Mouse (Mus musculus): ENCODE measurements around the gene Zfp78. TPM values are rescaled to one million over a fixed set of nuclear protein-coding genes. Genes with fewer than 3 reads are reported as not detected.

Zfp78 gene
- total RNA-seq, 4 experiments from 2014 or later, result 2.7 to 4.7 (median 3.5) TPM

DNA sequence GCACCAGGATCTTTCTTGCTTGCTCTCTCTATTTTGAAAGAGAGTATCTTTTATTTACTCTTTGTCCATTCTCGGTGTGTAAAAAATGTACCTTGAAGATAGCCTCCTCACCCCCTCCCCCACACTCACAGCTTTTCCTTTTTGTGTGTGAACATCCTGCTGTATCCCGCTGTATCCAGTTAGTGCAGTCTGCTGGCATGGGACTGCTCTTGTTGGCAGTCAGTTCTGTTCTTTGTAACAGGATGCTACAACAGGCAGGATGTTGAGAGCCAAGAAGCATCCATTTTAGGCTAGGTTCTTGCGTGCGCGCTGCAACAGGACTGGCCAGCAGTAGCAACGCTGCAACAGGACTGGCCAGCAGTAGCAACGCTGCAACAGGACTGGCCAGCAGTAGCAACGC lies 23.9 kb downstream of the Zfp78 start:
- DNase-seq (ENCODE audit: low spot score in 2 of 2), result peak in 1 of 2 experiments; percentile 13

DNA sequence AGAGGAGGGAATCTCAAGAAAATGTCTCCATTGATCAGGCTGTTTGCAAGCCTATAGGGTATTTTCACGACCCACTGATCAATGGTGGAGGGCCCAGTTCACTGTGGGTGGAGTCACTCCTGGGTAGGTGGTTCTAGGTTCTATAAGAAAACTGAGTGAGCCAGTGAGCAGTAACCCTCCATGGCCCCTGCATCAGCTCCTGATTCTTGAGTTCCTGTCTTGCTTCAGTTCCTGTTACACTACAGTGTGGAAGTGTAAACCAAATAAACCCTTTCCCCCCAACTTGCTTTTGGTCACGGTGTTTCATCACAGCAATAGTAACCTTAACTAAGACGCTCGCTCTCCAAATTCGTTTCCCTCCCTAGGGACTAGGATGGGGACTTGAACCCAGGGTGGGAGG lies 25.9 kb downstream of the Zfp78 start:
- DNase-seq (ENCODE audit: low spot score in 2 of 2), result no peak

DNA sequence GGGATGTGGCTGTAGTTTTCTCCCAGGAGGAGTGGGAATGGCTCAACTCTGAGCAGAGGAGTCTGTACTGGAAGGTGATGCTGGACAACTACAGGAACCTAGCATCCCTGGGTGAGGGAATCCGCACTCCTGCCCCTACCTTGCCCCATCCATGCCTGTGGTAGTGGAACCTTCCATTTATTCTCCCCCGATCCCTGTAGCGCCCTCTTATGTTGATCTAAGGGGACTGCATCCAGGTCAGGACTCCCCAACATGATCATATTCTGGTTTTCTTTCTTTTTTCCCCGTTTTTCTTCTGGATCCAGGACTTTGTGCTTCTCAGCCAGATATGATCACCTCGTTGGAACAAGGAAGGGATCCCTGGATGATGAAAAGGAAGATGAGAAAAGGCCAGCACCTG lies 26.4 kb downstream of the Zfp78 start:
- DNase-seq (ENCODE audit: low spot score in 2 of 2), result no peak

DNA sequence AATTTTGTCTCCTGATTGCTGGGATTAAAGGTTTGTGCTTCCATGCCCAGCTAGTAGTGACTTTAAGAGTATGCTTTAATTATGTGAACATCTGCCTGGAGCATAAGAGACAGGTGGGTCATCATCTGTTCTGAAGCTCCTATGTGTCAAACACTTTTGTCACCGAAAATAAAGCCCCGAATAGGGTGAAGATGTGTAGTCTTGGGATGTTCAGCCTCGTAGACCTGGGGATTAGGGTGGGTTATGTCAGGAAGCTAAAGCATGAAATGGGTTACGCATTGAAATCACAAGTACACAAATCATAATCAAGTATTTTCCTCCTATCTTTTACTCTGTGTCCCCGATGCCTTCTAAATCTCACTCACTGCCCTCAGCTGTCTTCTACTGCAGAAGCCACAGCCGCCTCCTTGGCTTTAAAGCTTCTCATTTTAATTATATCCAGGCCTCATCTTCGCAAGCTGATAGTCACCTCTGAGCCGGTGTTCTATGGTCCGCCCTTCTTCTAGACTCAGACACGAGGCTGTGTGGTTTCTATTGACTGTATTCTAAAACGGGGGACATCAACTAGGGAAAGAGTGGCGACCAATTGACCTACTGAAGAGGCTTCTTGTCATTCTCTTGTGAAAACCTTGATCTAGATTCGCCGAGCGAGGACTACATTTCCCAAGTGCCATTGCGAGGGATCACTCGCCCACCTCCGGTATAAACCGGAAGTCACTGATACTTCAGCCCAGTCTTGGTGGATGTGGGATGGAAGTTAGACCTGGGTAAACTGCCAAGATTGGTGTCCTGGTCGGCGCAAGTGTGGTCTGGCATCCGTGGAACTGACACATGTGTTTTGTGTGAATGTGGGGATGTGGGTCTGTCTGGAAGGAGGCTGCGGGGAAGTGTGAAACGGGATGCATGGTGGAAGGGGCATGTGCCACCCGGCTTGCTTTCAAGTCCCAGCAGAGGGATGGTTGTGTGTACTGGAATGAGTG lies 35.2 kb downstream of the Zfp78 start, which contains the start of gene Smim17:
TSS of gene Smim17 (plus strand) at position 720 of the 980 bp plus-strand sequence.
- peak in 1 of 2 experiments; percentile 11 for DNase-seq (ENCODE audit: low spot score in 2 of 2)

DNA sequence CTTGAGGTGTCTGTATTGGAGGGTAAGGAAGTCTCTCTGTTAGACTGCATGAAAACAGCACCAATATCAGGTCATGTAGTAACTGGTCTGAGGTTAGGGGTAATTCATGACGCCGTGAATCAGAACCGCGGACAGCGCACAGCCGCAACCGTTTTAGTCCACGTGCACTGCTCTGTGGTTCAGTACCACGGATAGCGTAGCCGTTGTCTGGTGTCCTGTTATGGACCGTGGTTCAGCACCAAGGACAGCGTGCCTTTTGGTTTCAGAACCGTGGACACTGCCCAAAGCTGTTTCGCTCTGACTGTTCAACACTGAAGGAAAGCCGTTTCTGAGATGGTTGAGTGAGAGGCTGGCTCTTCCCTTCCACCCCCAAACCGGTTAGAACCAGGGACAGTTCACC lies 47.0 kb downstream of the Zfp78 start, which contains the start of gene Gm20715:
TSS of gene Gm20715 (plus strand) at position 235 of the 400 bp plus-strand sequence.
- peak; percentile 83 to 87 for DNase-seq (ENCODE audit: low spot score in 2 of 2)

DNA sequence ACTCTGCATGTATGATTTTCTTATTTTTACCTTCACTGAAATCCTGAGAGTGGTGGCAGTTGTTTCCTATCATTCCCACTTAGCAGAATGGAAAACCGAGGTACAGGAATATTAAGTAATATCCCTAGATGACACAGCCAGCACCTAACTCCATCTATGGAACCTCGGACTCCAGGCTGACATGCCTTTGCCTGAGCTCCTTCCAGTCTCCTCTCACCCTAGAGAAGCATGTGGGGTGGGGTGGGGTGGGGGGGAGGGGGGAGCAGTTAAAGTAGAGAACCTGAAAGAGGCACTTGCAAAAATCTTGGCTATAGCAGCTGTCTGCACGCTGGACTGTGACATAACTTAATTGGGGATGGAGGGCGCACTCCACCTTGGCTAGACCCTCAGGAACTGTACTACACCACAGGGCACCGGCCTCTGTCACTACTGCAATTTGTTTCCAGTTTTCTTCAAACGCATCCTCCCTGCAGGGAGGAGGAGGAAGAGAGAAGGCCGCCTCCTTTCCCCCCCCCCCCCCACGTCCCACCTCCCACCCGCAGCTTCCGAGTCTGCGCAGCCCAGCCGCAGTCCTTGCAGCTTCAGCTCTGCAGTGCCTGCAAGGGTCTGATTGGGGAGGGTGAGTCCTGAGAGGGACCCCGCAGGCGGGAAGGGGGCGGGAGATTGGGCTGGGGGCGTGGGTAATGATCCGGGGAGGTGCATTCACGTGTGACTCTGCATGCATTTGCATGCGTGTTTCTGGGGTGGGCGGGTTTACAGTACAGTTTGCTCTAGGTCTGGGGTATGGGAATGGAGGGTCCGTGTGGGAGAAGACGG lies 51.8 kb downstream of the Zfp78 start:
- DNase-seq (ENCODE audit: low spot score in 2 of 2), result no peak

DNA sequence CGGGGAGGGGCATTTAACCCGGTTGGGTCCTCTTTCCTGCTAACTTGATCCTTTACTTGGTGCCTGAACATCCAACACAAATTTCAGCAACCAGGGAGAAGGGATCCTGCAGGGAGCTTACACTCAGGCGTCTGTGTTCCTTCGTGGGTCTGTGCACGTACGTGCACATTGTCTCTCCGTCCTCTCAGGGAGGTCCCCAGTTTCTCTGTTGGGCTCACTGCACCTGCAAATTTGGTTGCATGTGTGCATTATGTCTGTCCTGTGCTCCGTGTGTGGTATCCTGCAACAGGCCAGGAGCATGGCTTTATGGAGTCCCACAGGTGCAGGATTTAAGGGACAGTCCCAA lies 52.3 kb downstream of the Zfp78 start:
- DNase-seq (ENCODE audit: low spot score in 2 of 2), result no peak

DNA sequence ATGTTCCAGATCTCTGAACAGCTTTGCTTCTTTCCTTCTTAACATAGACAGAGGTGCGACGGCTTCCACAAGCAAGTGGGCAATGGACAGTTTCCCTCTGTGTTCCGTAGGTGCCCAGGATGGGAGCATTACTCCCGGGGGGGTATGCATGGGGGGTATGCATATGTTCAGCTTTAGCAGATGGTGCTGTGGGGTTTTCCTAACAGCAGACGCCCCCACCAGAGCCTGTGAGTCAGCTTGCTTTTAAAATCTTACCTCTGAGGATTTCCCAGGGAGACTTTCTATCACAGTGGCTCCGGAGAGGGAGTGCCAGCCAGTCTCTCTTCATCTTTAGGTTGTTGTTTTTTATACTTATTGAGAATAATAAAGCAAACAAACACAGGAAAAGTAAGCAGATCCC lies 56.8 kb downstream of the Zfp78 start:
- DNase-seq (ENCODE audit: low spot score in 2 of 2), result no peak

DNA sequence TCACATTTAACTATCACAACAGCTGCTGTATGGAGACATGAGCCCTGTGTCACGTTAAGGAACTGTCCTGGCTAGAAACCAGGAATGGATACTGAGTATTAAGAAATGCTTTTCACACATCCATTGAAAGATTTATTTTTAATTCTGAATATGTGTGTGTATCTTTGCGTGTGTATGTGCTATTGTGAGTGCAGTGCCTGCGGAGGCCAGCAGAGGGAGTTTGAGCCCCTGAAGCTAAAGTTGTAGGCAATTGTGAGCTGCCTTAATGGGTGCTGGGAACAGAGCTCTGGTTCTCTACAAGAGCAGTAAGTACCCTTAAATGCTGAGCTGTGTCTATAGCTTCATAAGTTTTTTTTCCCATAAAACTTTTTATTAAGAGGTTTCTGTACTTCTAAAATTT lies 66.3 kb downstream of the Zfp78 start:
- DNase-seq (ENCODE audit: low spot score in 2 of 2), result no peak

DNA sequence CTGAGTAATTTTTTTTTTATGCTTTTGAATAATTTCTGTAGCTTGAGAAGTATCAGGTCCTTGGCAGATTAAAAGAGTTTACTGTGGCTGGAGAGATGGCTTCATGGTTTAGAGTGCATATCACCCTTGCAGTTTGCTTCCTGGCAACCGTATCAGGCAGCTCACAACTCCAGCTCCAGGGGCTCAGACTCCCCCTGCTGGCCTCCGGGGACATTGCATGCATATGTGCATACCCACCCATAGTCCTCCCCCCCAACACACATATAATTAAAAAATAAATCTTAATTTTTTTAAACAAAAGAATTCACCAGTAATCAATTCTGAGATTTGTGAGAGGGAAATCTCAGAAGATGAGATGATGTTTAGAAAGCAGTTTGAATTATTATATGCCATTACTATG lies 67.3 kb downstream of the Zfp78 start:
- no peak for DNase-seq (ENCODE audit: low spot score in 2 of 2)

Other genes with a start within 250 kb of the Zfp78 start
- 10 to 100 TPM; 27.1 to 32.2 (median 29.7) TPM for gene Zfp787, start 207.3 kb upstream of the Zfp78 start, total RNA-seq (2022)
- gene Zfp444, start 191.1 kb upstream of the Zfp78 start, total RNA-seq (2022), result 1 to 10 TPM; 5.5 to 8.7 (median 7.4) TPM
- gene Galp, start 166.2 kb upstream of the Zfp78 start, total RNA-seq (2022), result not detected
- gene Zscan5b, start 141.0 kb upstream of the Zfp78 start, total RNA-seq (2022), result not detected
- gene Epp13, start 110.6 kb upstream of the Zfp78 start, total RNA-seq (2022), result not detected
- gene Zfp667, start 76.7 kb upstream of the Zfp78 start, total RNA-seq (2022), result 1 to 10 TPM; 4.2 to 5.8 (median 4.8) TPM
- gene Zfp583, start 32.0 kb upstream of the Zfp78 start, total RNA-seq (2022), result 1 to 10 TPM in 2 of 4 experiments, under 1 TPM in 2; 0.81 to 1.6 (median 1.1) TPM
- gene Gm3854, start 19.5 kb upstream of the Zfp78 start, total RNA-seq (2022), result under 1 TPM; 0.24 to 0.54 (median 0.48) TPM
- gene Zfp28, start 20.0 kb downstream of the Zfp78 start, total RNA-seq (2022), result 1 to 10 TPM in 3 of 4 experiments, under 1 TPM in 1; 0.70 to 2.7 (median 1.1) TPM
- gene Smim17, start 35.4 kb downstream of the Zfp78 start, total RNA-seq (2022), result under 1 TPM in 3 of 4 experiments, not detected in 1; 0.11 to 0.85 (median 0.36) TPM
- not detected for gene Gm20715, start 47.0 kb downstream of the Zfp78 start, total RNA-seq (2022)
- not detected for gene Olfr1344, start 75.4 kb downstream of the Zfp78 start, total RNA-seq (2022)
- not detected for gene Olfr1336, start 92.9 kb downstream of the Zfp78 start, total RNA-seq (2022)
- not detected for gene Olfr1346, start 103.8 kb downstream of the Zfp78 start, total RNA-seq (2022)
- not detected for gene Olfr5, start 123.7 kb downstream of the Zfp78 start, total RNA-seq (2022)
- not detected for gene Olfr1347, start 136.5 kb downstream of the Zfp78 start, total RNA-seq (2022)
- not detected for gene Olfr1348, start 145.5 kb downstream of the Zfp78 start, total RNA-seq (2022)
- gene Olfr1349, start 159.7 kb downstream of the Zfp78 start, total RNA-seq (2022), result not detected
- gene Olfr1350, start 201.6 kb downstream of the Zfp78 start, total RNA-seq (2022), result not detected